Mouse (Mus musculus): Measurements from ENCODE around the gene Sgsm3.
"Not testable (repeated sequence)": the region's sequence is repeated elsewhere in the genome, so short reads cannot be mapped to it uniquely, and the experiment has no call there.

Gene Sgsm3

DNA sequence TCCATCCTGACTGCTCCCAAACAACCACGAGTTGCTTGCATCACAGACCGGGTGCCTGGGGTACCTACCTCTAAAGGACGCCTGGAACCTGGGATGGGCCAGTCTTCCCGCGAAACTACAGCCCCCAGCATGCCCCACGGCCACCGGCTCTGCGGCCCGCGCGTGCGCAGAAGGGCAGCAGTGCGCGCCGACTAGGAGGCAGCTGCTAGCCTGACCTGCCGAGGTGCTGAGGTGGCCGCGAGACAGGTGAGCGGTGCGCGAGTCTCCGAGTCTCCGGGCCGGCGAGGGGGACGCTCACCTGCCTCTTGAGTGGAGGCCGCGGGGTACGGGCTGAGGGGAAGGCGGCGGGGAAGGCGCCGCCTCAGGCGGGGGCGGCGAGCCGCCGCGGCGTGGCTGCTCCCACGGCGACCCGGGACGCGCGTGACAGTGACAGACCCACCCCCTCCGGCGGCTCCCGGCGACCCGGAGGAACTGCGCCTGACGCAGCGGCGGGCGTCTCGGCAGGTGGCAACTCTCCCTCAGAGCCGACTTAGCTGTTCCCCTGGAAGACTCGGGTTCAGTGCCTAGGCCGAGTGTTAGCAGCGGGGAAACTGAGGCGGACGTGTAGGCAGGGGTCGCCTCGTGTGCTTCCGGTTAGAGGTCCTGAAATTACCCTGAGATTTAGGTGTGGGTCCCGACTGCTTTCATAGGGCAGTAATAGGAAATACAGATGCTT lies at the start of gene Sgsm3:
Gene Sgsm3 (plus strand): TSS at position 146 of the 715 bp plus-strand sequence.
- peak; percentile 73 to 78 for DNase-seq (ENCODE audit: low spot score in 2 of 2)

DNA sequence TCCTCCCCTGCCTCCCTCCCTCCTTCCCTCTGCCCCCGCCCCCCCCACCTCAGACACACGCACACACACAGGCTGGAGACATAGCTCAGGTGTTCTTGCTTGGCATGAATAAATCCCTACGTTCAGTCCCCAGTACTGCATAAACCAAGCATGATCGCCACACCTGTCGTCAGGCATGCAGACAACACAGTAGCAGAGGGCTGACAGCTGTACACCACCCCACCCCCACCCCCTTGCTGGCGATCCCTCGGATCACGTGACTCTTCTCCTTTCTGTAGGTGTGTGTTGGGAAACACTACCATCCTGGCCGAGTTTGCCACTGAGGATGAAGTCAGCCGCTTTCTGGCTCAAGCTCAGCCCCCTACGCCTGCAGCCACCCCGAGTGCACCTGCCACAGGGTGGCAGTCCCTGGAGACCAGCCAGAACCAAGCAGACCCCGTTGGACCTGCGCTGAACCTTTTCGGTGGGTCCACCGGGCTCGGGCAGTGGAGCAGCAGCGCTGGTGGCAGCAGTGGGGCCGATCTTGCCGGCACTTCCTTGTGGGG lies 48.7 kb upstream of the Sgsm3 start:
- DNase-seq (ENCODE audit: low spot score in 2 of 2): no peak

DNA sequence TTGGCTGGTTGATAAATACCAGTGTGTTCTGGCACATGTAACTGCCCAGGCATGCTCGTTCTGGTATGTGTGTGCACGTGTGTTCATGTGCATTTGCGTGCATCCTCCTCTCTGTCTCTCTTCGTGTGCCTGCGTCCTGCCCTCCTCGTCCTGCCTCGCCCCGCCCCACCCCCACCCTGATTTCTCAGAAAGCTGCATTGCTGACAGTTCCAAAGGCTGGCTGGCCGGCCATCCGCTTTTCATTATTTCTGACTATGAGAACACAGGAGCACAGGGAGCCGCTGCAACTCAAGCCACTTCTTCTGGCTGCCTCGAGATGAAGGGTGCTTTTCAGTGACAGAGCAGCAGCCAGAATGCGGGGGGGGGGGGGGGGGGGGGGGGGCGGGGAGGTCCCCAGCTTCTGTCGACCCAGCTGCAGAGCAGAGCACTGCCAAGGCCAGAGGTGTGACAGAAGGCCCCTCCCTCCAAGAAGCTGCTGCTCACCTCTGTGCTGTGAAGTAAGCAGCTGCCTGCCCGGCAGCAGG lies 47.5 kb upstream of the Sgsm3 start:
- DNase-seq (ENCODE audit: low spot score in 2 of 2): no peak

DNA sequence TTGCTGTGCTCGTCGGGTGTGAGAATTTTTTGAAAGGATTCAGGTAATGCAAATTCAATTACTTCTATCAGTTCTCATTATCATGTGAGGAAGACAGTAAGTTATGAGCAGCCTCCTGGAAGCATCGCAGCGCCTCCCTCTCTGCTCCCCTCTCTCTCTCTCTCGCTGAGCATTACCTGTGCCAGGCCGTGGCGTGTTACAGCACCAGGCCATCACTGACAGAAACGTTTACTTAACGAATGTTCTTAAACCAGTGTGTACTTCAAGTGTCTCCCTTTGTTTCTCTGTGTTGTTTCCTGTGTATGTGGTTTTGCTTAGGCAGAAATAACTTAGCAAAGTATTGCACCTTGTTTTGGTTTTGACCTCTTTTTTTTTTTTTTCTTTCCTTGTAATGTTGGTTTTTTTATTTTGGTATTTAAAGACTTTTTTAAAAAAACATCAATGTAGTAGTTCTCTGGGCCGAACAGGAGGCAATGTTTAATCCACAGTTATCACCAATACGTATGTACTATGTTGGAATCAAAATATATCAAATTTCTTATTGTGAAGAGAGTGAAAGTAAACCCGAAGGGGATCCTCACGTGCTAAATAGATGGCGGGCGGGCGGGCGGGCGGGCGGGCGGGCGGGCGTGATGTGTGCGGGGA lies 46.8 kb upstream of the Sgsm3 start:
- DNase-seq (ENCODE audit: low spot score in 2 of 2): not testable (repeated sequence)

DNA sequence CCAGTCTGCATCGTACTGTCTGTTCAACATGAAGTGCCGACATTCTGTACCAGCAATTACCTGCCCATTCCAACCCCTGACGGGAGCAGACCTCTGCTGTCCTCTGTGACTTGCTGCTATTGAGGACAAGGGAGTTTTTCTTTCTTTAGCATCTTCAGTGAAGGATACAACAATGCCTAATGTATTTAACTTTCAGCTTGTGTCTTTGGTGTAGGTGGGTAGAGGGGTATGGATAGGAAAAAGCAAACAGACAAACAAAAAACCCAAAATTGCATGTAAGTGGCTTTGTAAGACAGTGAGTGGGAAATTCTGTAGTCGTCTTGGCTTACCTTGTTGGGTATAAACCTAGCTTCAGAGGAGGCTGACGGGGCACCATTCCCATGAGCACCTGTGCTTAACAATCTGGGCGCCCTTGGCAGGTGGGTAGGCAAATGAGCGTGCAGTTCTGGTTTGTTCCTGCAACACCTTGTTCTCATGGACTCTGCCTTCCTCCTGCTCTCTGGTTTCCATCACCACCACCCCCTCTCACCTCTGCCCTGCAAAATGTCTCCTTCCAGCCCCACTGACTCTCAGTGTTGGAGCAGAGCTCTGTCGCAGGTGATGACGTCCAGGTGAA lies 46.1 kb upstream of the Sgsm3 start:
- DNase-seq (ENCODE audit: low spot score in 2 of 2): no peak

DNA sequence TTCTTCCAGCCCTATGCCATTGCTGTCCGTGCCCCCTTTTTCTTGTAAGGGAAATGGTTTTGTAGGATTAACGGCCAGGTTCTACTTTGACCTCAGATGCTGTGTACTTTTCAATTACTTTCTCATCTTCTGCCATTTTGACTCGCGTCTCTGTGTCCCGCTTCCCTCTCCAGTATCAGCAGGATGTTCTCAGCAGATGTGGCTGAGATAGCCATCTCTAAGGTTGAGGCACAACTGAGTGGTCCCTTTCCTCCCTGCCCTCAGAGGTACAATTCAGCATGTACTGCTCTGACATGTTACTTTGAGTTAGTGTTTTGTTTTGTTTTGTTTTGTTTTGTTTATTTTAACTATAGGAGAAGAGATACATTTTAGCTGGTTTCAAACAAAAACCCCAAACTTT lies 42.7 kb upstream of the Sgsm3 start:
- DNase-seq (ENCODE audit: low spot score in 2 of 2): no peak

DNA sequence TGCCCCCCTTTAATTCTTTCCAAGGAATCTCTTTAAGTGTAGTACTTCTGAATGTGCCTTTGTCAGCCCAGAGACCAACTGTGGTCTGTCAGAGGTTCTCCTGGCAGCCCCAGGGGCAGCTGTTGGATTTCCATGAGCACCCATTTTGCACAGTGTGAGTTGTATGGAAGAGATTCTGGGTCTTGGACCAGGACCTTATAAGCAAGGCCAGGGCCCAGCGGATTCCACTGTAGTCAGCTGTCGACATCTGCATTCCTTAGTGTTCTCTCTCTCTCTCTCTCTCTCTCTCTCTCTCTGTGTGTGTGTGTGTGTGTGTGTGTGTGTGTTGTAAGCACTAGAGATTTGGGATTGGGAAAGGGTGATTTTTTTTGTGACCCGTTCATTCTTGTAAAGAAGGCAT lies 40.9 kb upstream of the Sgsm3 start:
- no peak for DNase-seq (ENCODE audit: low spot score in 2 of 2)

DNA sequence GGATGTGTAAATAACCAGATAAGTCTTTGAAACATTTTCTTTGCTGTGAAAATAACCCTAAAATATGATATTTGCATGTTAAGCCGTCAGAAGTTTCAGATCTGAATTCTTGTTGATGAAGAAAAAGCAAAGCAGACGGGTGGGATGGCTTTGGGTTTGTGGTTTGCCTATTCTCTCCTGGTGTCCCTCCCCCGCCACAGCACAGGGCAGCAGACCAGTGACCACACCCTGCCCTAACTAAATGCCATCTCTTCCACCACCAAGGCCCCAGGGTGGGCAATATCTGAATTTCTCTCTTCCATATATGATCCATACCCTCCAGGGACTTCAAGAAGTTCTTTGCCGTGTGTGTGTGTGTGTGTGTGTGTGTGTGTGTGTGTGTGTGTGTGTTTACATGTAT lies 39.0 kb upstream of the Sgsm3 start:
- DNase-seq (ENCODE audit: low spot score in 2 of 2): no peak

DNA sequence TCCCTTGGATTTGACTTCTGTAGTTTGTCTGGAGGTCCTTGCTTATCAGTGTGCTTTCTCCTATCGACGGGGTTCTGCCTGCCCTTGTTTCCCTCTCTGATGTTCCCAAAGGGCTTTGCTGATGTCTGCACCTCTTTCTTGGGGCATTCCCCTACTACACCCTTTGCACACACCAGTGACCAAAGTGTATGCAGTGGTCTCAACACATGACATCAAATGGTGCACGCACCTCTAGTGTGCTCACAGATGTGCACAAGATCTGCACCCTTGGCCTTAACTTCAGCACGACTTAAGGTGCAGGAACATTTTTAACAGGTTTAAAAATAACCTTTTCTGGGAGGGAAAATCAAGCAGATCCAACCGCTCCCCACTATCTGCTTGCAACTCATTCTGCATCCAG lies 38.2 kb upstream of the Sgsm3 start:
- DNase-seq (ENCODE audit: low spot score in 2 of 2): no peak

DNA sequence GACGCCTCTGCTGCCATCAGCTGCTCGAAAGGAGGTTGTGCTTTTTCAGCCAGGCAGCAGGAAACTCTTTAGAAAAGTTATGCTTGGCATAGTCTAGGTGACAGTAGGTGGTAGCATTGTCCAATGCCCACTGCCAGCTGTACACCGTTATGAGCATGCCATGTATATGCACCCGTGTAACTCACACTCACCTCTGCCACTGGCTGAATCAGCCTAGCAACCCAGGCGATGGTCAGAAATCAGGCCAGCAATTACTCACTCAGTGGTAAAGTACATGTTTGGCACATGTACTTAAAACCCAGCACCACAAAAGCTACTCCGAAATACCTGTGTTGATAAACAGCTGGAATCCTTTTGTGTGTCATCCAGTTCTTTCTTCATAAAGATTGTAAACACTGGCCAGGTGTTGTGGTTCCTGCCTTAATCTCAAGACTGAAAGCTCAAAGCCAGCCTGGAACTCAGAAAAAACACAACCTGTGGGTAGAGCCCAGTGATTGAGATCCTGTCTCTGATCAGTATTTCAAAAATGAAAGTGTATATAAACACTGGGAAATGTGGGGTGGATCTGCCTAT lies 36.0 kb upstream of the Sgsm3 start:
- no peak for DNase-seq (ENCODE audit: low spot score in 2 of 2)

DNA sequence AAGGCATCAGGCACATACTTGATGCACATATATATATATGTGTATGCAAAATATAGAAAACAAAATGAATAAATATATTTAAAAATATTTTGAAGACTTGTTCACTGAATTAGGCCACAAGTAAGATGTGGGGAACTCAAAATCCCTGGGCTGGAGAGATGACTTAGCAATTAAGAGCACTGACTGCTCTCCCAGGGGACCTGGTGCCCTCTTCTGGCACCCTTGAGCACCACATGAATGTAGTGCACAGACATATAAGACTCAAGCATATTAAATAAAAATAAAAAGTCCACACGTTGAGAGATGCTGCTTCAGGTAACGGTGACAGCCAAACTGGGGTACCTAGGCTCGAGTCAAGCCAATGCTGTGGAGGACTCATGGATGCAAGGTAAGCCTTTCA lies 31.7 kb upstream of the Sgsm3 start:
- peak in 1 of 2 experiments; percentile 47 for DNase-seq (ENCODE audit: low spot score in 2 of 2)

DNA sequence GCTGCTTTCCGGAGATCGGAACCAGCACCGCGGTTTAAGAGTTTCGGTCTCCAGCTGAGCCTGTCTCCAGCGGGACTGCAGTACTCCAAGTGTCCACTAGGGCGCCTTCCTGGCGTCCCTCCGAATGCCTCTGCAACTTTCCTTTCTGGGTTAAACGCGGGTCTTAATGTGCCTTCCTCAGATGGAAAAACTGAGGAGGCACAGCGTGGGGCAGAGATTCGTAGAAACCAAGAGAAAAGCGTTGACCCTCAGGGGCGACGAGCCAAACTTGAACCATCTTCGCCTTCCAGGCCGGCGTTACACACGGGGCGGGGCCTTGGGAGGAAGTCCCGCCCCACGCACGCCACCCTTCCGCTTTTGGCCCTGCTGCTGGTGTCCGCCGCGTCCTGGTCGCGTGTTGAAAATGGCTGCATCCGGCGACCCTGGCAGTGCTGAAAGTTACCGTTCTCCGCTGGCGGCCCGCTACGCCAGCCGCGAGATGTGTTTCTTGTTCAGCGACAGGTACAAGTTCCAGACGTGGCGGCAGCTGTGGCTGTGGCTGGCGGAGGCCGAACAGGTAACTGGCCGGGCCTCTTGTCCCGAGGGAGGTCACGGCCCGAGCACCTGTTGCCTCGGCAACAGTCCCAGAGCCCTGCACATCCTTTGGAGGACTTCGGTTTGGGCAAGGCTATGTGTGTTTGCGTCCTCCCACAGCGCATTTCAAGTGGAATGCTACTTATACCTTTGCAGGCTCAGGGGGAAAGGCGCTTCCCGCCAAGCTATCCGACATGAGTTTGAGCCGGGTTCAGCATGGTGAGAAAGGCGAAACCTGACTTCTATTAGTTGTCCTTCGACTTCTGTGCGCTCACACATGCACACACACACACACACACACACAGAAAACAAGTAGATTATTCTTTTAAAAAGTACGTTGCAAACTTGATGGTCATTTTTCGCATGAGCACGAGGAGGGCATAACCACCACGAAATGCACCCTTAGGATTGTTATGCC lies 29.1 kb upstream of the Sgsm3 start, which contains the start of gene Adsl:
Gene Adsl (plus strand): TSS at position 346 of the 991 bp plus-strand sequence.
- peak; percentile 75 to 85 for DNase-seq (ENCODE audit: low spot score in 2 of 2)

DNA sequence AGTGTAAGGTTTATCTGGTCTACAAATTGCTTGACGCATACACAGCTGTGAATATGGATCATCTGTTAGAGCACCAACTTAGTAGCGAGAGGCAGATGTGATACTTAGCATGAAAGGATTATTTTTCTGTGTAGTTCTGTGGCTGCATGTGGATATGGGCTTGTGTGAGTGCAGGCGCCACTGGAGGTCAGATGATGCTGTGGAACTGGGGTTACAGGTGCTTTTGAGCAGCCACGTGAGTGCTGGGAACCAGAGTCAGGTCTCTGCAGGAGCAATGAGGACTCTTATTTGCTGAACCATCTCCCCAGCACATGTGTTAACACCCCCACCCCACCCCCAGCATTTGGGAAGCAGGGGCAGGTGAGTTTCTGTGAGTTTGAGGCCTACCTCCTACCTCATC lies 28.1 kb upstream of the Sgsm3 start:
- no peak for DNase-seq (ENCODE audit: low spot score in 2 of 2)

DNA sequence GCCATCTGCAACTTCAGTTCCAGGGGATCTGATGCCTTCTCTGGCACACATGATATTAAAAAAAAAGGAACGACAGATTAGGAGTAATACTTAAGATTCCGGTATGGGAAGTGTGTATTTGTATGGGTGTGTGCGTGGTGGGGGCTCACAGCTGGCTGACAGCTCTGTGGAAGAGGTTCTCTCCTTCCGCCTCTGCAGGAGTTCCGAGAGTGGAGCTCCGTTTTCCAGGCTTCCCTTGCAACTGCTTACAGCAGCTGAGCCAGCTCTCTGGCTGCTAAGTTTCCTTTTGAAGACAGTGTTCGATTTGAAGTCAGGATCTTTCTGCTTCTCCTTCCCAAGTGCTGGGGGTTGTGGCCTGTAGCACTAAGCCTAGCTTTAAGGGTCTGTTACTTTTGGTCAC lies 27.5 kb upstream of the Sgsm3 start:
- no peak for DNase-seq (ENCODE audit: low spot score in 2 of 2)

DNA sequence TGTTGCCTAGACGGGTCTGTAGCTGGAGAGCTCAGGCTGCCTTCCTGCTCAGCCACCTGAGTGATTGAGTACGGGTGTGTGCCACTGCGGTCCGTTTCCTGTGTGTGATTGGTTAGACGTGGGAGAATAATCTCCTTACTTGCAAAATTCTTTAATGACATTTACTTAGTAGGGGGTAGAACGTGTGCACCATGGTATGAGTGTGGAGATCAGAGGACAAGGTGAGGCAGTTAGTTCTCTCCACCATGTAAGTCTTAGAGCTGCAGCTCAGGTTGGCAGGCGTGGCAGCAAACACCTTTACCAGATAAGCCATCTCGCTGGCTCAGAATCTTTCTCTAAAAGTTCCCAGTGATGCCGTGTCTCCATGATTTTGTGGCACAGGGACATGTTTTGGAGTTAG lies 23.6 kb upstream of the Sgsm3 start:
- no peak for DNase-seq (ENCODE audit: low spot score in 2 of 2)

DNA sequence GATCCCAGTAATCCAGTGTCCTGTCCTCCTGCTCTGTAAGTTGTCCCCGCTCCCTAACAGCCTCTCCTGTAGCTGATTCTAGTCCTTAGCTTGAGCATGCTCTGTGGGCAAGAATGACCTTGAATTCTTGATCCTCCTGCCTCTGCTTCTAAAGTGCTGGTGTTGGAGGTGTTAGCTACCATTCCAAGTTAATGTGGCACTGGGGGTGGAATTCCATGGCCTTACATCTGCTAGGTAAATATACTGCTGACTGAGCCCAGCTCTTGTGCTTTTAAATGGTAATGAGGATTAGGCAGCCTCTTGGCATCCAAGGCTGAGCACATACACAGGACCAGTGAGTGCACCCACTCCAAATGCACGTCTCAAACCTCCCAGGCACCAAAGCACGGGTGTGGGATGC lies 22.7 kb upstream of the Sgsm3 start:
- DNase-seq (ENCODE audit: low spot score in 2 of 2): no peak

DNA sequence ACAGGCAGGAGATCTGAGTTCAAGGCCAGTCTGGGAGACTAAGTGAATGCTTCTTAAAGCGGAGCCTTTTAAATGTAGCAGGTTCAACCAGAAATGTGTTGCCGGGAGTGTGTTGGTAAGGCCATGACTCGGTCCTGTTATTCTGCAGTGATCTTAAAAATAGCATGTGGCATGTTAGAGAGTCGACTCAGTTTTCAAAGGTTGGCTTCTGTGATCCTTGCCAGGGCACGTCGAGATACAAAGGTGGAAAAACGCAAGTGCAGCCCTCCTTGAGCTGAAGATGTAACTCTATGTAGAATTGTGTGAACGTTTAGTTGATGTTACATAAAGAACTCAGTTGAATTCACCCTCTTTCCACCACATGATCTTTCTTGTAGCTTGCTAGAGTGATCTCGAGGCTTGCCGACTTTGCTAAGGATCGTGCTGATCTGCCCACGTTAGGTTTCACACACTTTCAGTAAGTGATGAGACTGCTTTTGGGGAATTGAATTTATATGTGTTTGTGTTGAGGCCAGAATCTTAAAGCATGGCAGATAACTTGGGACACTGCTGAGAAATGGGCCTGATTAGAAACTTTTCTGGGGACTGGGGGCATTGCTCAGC lies 21.6 kb upstream of the Sgsm3 start:
- no peak for DNase-seq (ENCODE audit: low spot score in 2 of 2)

DNA sequence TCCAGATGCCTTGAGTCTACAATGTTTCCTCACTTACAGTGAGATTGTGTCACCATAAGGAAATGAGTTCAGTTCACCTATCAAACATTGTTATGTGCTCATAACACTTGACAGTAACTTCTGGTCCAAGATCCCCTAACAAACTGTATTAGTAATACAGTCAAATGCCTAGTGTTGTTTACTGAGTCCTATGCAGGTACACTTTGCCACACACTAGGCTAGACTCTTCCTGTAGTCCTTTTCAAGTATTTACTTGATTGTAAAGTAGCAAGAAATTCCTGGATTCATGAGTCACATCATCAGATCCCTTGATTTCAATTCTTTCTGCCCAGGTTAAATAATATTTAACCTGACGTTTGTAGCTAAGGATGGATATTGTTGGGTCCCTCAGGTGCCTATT lies 8.2 kb upstream of the Sgsm3 start:
- DNase-seq (ENCODE audit: low spot score in 2 of 2): no peak

DNA sequence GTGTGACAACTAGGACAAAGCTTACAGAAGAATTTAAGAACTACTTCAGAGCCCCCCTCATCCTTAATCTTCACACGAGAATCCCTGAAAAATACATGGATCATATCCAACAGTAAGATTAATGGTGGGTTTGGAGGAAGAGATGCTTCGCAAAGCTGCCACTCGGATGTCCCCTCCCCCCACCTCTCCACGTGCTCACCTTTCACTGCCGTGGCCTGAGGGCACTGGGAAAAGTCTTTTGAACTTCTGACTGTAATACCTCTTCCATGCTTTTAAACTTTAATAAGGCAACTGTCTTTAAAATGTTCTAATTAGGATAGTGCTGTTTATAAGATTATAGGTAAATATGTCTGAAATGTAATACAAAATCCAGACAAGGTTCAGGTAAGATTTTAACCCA lies 3.3 kb upstream of the Sgsm3 start:
- no peak for DNase-seq (ENCODE audit: low spot score in 2 of 2)

DNA sequence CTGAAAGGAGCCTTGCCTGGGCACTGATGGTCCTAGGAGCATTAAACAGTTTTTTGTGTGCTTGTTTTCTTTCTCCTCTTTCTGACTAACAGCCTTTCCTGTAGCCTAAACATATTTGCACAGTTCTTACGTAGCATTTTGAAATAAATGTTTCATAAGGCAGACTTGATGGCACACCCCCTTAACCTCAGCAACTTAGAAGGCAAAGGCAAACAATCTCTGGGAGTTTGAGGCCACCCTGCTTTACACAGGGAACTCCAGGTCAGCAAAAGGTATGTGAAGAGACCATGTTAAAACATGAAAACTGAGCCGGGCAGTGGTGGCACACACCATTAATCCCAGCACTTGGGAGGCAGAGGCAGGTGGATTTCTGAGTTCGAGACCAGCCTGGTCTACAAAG lies 1.9 kb upstream of the Sgsm3 start:
- DNase-seq (ENCODE audit: low spot score in 2 of 2): no peak

DNA sequence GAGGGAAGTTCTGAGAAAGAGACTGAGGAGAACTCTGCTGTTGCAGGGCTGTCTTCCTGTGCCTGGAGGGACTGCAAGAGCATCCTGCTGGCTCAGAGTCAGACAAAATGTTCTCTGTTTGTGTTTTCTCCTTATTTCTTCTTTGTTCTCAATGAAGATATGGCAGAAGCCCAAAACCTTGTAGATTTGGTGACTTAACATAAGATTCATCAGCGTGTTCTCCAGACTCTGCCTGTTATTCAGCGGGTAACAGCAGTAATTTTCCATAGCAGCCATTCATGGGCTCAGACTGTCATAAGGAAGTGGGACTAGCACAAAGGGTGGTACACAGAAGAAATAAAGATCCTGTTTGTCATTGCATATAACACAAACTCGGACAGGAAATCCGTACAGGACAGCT lies 2.0 kb downstream of the Sgsm3 start:
- DNase-seq (ENCODE audit: low spot score in 2 of 2): no peak

Measured in spleen, postnatal 14 days (tissue).